Mouse (Mus musculus) intestine, postnatal 0 days (tissue): ENCODE data around the gene G6pc3. TPM values are rescaled to one million over a fixed set of nuclear protein-coding genes. Genes with fewer than 3 reads are reported as not detected.

Experiments used
- ATAC-seq: fragments of 200-750 bp; cut with Nextera tagmentation; 2 replicates; pipeline ENCODE4 v1.8.0; 2017; ENCODE audit warnings: mild to moderate bottlenecking, moderate TSS enrichment, moderate library complexity
- H3K27ac ChIP-seq: fragments of 300-500 bp; sonication (generic); 2 replicates; pipeline ENCODE4 v1.5.1; 2014; ENCODE audit warnings: mild to moderate bottlenecking, low read depth, low read length, moderate library complexity
- H3K27me3 ChIP-seq: fragments of 300-500 bp; sonication (generic); replicated peaks from 2 replicates; pipeline ENCODE4 v1.6.1; 2014; ENCODE audit warnings: low read length, mixed read lengths; ENCODE audit not compliant: control insufficient read depth, insufficient read depth
- H3K36me3 ChIP-seq: fragments of 300-500 bp; sonication (generic); 2 replicates; pipeline ENCODE4 v1.6.1; 2014; ENCODE audit warnings: mild to moderate bottlenecking, moderate library complexity; ENCODE audit not compliant: control insufficient read depth, insufficient read depth
- H3K4me1 ChIP-seq: fragments of 300-500 bp; sonication (generic); replicated peaks from 2 replicates; pipeline ENCODE4 v1.6.1; 2014; ENCODE audit warnings: antibody characterized with exemption, low read length, mixed read lengths; ENCODE audit not compliant: control insufficient read depth, insufficient read depth
- H3K4me2 ChIP-seq: fragments of 300-500 bp; sonication (generic); replicated peaks from 2 replicates; pipeline ENCODE4 v1.6.1; 2014; ENCODE audit warnings: low read depth, mild to moderate bottlenecking, moderate library complexity
- H3K4me3 ChIP-seq: fragments of 300-500 bp; sonication (generic); 2 replicates; pipeline ENCODE4 v1.5.1; 2014; ENCODE audit warnings: low read depth, low read length
- H3K9ac ChIP-seq: fragments of 300-500 bp; sonication (generic); 2 replicates; pipeline ENCODE4 v1.6.1; 2014; ENCODE audit warnings: mild to moderate bottlenecking, low read depth, low read length
- H3K9me3 ChIP-seq: fragments of 300-500 bp; sonication (generic); 2 replicates; pipeline ENCODE4 v1.6.1; 2016; ENCODE audit warnings: mixed run types; ENCODE audit not compliant: control insufficient read depth
- CTCF ChIP-seq: sonication (generic); IDR thresholded peaks from 2 replicates; pipeline ENCODE4 v1.5.1; 2016; ENCODE audit warnings: low read depth, mild to moderate bottlenecking, control low read depth, antibody characterized with exemption, moderate library complexity
- WGBS: fragments of 180-500 bp; shearing (Covaris S2); extraction: QIAGEN DNeasy Blood & Tissue Kit; methylation state at CpG from one replicate; pipeline ENCODE4 v1.1.7; 2014; 5-methylcytosine and 5-hydroxymethylcytosine counted together
- polyA plus RNA-seq: library from polyadenylated mRNA; unstranded; fragments of >200 nt; fragmentation: Nextera tagmentation; extraction: Ambion mirVana; gene quantifications from 2 replicates; pipeline ENCODE4 v1.2.1, GENCODE M21; 2015

The G6pc3 gene
- polyA plus RNA-seq, 1 experiment from 2014 or later, result 20.4 TPM

DNA sequence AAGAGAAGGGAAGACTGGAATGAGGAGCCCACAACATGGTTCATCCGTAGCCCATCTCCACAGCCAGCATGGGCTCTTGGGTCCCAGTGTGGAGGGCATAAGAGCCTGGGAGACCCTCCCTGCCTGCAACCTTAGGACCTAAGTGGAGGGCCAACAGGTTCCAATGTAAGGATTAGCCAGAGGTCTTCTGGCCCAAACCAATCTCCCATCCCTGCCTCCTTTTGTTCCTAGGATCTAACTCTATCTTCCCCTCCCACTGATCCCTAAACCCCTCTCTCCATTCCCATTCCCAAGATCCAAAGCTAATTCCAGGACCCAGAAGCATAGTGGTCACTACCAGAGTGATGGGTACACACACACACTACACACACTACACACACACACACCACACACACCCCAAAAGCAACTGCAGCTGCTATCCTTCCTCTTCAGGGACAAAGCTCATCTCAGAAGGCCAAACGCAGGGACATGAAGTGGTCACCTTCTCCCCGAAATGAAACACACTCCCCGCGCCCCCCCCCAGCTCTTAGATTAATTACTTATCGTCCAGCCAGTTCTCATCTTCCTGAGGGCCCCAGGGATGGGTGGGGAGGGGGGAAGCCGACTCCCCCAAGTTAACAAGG is 39.3 kb downstream of the G6pc3 start:
- Histone ChIP-seq H3K27ac (no peak overlapping the region), H3K4me3 (peak overlapping the region; percentile 93), H3K4me1 (peaks cover 2% of the 10 kb centered on the region; the same call in 1 of the 2 replicates), H3K9ac (0 out of 2 replicates have a peak overlapping the region, but pooled peaks have one; percentile 89), H3K36me3 (0 out of 2 replicates have a peak, but pooled peaks cover 4% of the 10 kb centered on the region), H3K27me3 (no peaks in the 10 kb centered on the region), H3K4me2 (peak overlapping the region; percentile 90), H3K9me3 (no peaks in the 10 kb centered on the region)
- no peak for TF ChIP-seq CTCF
- no peak for ATAC-seq
- WGBS, result 16% methylated on average over 7 of the region's 7 CpGs

DNA sequence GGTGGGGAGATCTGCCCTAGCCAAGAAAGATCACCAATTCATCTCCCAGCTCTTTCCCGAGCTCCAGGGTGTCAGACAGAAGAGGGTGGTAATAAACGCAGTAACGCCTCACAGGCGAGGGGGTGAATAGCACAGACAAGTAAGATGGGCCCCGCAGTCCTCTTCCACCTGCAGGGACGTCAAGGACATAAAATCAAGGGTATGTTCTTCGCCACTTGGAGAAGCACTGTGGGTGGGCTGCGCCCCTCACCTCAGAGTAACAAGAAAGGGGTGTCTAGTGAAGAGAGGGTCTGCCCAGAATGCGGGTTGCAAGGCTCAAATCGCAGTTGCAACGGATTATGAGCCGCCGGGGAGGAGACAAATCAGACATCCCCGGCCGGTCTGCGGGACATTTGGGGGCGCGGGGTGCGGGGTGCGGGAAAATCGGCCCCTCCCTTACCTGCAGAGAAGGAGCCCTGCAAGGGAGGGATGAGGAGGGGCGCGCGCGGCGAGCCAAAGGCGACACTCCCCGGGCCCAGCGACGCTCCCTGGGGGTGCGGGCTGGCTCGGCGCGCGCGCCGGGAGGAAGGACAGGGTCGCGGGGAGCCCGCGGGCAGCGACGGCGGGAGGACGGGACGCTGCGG is 40.0 kb downstream of the G6pc3 start:
- under 1% methylated on average over 38 of the region's 47 CpGs for WGBS
- peak overlapping the region; percentile 93 for H3K4me3 ChIP-seq
- peak; percentile 52 for ATAC-seq
- no peaks in the 10 kb centered on the region for H3K27me3 ChIP-seq
- 0 out of 2 replicates have a peak, but pooled peaks cover 4% of the 10 kb centered on the region for H3K36me3 ChIP-seq
- H3K9me3 ChIP-seq, result no peaks in the 10 kb centered on the region
- H3K4me2 ChIP-seq, result peak overlapping the region; percentile 90
- 0 out of 2 replicates have a peak, but pooled peaks cover 2% of the 10 kb centered on the region for H3K4me1 ChIP-seq
- peak overlapping the region; percentile 89 for H3K9ac ChIP-seq
- peak overlapping the region; percentile 82 for H3K27ac ChIP-seq
- TF ChIP-seq CTCF, result peak; percentile 24; the same call in 1 of the 2 replicates

DNA sequence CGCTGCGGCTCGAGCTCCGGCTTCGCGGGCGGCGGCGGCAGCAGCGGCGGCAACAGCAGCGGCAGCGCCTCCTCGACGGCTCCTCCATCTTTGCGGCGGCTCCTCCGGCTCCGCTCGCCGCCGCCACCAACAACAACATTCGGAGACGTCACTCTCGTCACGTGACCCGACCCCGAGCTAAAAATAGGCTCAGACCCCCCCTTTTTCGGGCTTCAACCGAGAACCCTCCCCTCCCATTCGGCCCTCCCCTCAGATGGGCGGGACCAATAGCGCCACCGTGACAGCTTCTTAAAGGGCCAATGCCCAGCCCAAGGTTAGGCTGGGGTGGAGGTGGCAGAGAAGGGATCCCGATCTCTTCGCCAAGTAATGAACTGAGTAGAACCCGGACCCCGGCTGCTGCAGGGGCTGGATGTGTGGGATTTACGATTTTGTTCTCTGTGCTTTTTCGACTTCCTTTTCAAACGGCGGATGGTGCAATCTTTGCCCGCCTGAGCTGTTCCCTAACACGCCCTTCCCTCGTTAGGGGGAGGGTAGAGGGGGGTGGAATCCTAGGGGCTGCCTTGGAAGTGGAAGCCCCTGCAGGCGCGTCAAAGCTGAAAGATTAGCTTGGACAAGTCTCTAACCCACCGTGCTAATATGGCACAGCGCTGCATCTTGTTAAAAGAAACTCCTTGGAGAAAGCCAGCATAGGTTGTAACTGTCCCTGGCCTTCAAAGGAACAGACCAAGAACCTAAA is 40.8 kb downstream of the G6pc3 start, which contains the start of gene Hdac5:
Hdac5 (minus strand) TSS at position 161 of the 736 bp plus-strand sequence.
- H3K36me3 ChIP-seq, result 0 out of 2 replicates have a peak, but pooled peaks cover 4% of the 10 kb centered on the region
- H3K9me3 ChIP-seq, result no peaks in the 10 kb centered on the region
- peak; percentile 24; the same call in 1 of the 2 replicates for TF ChIP-seq CTCF
- peak within 1 kb of the TSS; percentile 82 for H3K27ac ChIP-seq
- H3K4me2 ChIP-seq, result peak within 1 kb of the TSS; percentile 90
- H3K9ac ChIP-seq, result peak within 1 kb of the TSS; percentile 89
- H3K4me1 ChIP-seq, result 0 out of 2 replicates have a peak, but pooled peaks cover 2% of the 10 kb centered on the region
- H3K4me3 ChIP-seq, result peak within 1 kb of the TSS; percentile 93
- H3K27me3 ChIP-seq, result no peaks in the 10 kb centered on the region
- ATAC-seq, result peak; percentile 89
- WGBS, result under 1% methylated on average over 39 of the region's 49 CpGs

DNA sequence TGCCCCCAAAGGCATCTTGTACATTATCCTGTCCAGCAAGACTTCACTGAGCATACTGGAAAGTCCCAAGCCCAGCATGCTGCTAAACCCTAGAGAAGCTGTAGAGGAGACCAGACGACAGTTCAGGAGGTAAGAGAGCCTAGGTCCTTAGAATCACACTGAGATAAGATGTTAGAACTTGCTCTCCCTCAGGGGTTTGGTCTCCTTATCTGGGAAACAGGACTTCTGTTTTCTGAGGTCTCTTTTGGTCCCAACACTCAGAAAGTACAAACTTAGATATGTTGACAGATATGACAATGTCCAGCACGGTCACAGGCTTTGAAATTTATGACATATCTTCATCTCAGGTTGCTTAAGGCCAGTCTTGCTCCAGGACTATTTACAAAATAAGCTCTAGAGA is 46.6 kb downstream of the G6pc3 start:
- no peak for ATAC-seq
- no peaks in the 10 kb centered on the region for H3K36me3 ChIP-seq
- no peak overlapping the region for H3K4me2 ChIP-seq
- H3K27ac ChIP-seq, result no peak overlapping the region
- H3K4me3 ChIP-seq, result no peak overlapping the region
- no peaks in the 10 kb centered on the region for H3K9me3 ChIP-seq
- no peak for TF ChIP-seq CTCF
- H3K27me3 ChIP-seq, result no peaks in the 10 kb centered on the region
- 0 out of 2 replicates have a peak, but pooled peaks cover 2% of the 10 kb centered on the region for H3K4me1 ChIP-seq
- no peak overlapping the region for H3K9ac ChIP-seq
- 54% methylated on average over 2 of the region's 2 CpGs for WGBS

DNA sequence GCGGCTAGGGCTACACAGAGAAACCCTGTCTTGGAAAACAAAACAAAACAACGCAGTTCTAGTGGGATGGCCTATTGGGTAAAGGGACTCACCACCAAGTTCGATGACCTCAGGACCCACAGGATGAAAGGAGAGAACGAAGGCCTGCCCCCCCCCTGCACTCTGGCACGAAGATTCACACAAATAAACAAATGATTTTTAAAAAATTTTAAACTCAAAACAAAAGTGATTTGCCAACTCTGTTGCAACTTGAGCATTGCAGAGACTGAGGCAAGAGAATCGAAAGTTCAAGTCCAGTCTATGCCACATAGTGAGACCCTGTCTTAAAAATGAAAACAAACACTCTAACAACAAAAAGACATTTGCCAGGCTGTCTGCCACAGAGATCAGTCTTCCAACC is 51.2 kb downstream of the G6pc3 start:
- TF ChIP-seq CTCF, result no peak
- no peak overlapping the region for H3K9ac ChIP-seq
- no peak overlapping the region for H3K4me2 ChIP-seq
- WGBS, result 86% methylated on average over 6 of the region's 6 CpGs
- H3K4me1 ChIP-seq, result 0 out of 2 replicates have a peak, but pooled peaks cover 3% of the 10 kb centered on the region
- H3K27me3 ChIP-seq, result no peaks in the 10 kb centered on the region
- no peaks in the 10 kb centered on the region for H3K36me3 ChIP-seq
- no peaks in the 10 kb centered on the region for H3K9me3 ChIP-seq
- no peak for ATAC-seq
- H3K4me3 ChIP-seq, result no peak overlapping the region
- H3K27ac ChIP-seq, result no peak overlapping the region

DNA sequence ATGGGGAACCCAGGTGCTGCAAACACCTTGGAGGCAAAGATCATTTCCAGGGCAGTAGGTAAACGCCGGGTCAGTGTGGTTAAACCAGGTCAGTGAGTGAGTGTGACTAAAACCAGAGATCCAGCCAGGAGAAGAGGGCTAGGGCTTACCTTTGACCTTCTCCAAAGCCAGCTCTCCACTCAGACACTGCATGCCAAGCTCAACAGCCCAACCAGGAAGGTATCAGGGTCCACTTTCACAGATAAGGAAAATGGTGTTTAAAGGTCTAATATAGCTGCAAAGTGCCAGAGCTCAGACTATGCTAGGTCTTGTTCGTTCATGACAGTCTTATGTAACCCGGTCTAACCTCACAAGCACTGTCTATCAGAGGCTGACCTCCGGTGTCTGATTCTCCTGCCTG is 51.8 kb downstream of the G6pc3 start:
- H3K27me3 ChIP-seq, result no peaks in the 10 kb centered on the region
- H3K9me3 ChIP-seq, result no peaks in the 10 kb centered on the region
- peak; percentile 90 for ATAC-seq
- 0 out of 2 replicates have a peak, but pooled peaks have one; percentile 39 for TF ChIP-seq CTCF
- H3K9ac ChIP-seq, result no peak overlapping the region
- H3K27ac ChIP-seq, result no peak overlapping the region
- no peak overlapping the region for H3K4me3 ChIP-seq
- no peaks in the 10 kb centered on the region for H3K36me3 ChIP-seq
- 0 out of 2 replicates have a peak, but pooled peaks cover 3% of the 10 kb centered on the region for H3K4me1 ChIP-seq
- H3K4me2 ChIP-seq, result no peak overlapping the region
- WGBS, result 43% methylated on average over 5 of the region's 5 CpGs
